Mouse (Mus musculus) urinary bladder, postnatal 36 days (tissue): ENCODE data around the gene Zfp36l3.
"Not testable (repeated sequence)": the region's sequence is repeated elsewhere in the genome, so short reads cannot be mapped to it uniquely, and the experiment has no call there.

Source experiments
- DNase-seq, 2 experiments: peaks; one replicate each; pipeline ENCODE4 v3.0.0; 2022; ENCODE audit warnings: low spot score in 2 of 2, mixed read lengths in 1 of 2

The Zfp36l3 gene

GRCm38 (mm10) chrX:53776276-53776675, at the start of gene Zfp36l3:
Gene Zfp36l3, minus strand, starts transcription at chrX:53776394.
- DNase-seq: no peak

- no peak for DNase-seq
Measured at GRCm38 (mm10) chrX:53799074-53799473, 22.9 kb upstream of the Zfp36l3 start.

GRCm38 (mm10) chrX:53797519-53797918, 21.3 kb upstream of the Zfp36l3 start, which contains the start of gene Xlr:
Gene Xlr, minus strand, starts transcription at chrX:53797706.
- DNase-seq: not testable (repeated sequence)

GRCm38 (mm10) chrX:53757736-53758135, 18.5 kb downstream of the Zfp36l3 start, which contains the start of gene 1700013H16Rik:
Gene 1700013H16Rik, minus strand, starts transcription at chrX:53757831.
- DNase-seq: no peak

- DNase-seq: no peak
Measured at GRCm38 (mm10) chrX:53752851-53753250, 23.3 kb downstream of the Zfp36l3 start.

- DNase-seq: no peak
Measured at GRCm38 (mm10) chrX:53728967-53729366, 47.2 kb downstream of the Zfp36l3 start.

GRCm38 (mm10) chrX:53724596-53724995, 51.6 kb downstream of the Zfp36l3 start, which contains the start of gene 4930502E18Rik:
Gene 4930502E18Rik, plus strand, starts transcription at chrX:53724826.
- DNase-seq: no peak
